In genomic region chr1:135030121-135030520, GRCm38 (mm10) we compare ENCODE assay signal across 22 mouse cellular contexts.
DNase-seq lines count a peak whose midpoint lies in the region; ATAC-seq and TF ChIP-seq lines count a peak whose summit lies in the region.
"Had no signal": no experiment of that assay in that cellular context is flagged by ENCODE, and none has a peak within 500 bp of the region (broad histone marks: within the 10 kb centered on the region; RNA-seq: fewer than 3 reads in every experiment).

No protein-coding gene starts in this region.

- H3K9ac ChIP-seq in forebrain, postnatal 0 days: no peak overlapping the region
- H3K9ac ChIP-seq in forebrain, embryonic 13.5 days: no peak overlapping the region
- H3K9ac ChIP-seq in liver, embryonic 12.5 days: no peak overlapping the region
- H3K9ac ChIP-seq in liver, embryonic 11.5 days (ENCODE audit: low read depth, low read length): no peak overlapping the region
- H3K9ac ChIP-seq: hindbrain, embryonic 14.5 days; neural tube, embryonic 13.5 days had no signal

- H3K4me1 ChIP-seq in forebrain, postnatal 0 days (ENCODE audit: insufficient read depth): no peaks in the 10 kb centered on the region
- H3K4me1 ChIP-seq in forebrain, embryonic 13.5 days: 0 out of 2 replicates have a peak, but pooled peaks cover 3% of the 10 kb centered on the region
- no peaks in the 10 kb centered on the region for H3K4me1 ChIP-seq in liver, embryonic 12.5 days
- no peaks in the 10 kb centered on the region; the same call in 1 of the 2 replicates for H3K4me1 ChIP-seq in liver, embryonic 11.5 days (replicated peaks; ENCODE audit: control insufficient read depth, insufficient read depth, low read length)
- H3K4me1 ChIP-seq: heart, embryonic 10.5 days; neural tube, embryonic 13.5 days had no signal

- no peak overlapping the region for H3K4me3 ChIP-seq in forebrain, postnatal 0 days (ENCODE audit: low read depth, low read length)
- no peak overlapping the region for H3K4me3 ChIP-seq in forebrain, embryonic 13.5 days
- no peak overlapping the region for H3K4me3 ChIP-seq in liver, embryonic 12.5 days
- H3K4me3 ChIP-seq in liver, embryonic 11.5 days (ENCODE audit: low read depth, low read length): no peak overlapping the region
- H3K4me3 ChIP-seq: heart, embryonic 10.5 days; midbrain, embryonic 10.5 days; neural tube, embryonic 13.5 days had no signal

- 0 out of 2 replicates have a peak, but pooled peaks have one; percentile 20 for TF ChIP-seq CTCF in forebrain, postnatal 0 days (IDR thresholded peaks at IDR 0.05; ENCODE audit: low read depth)

- no peak overlapping the region for H3K4me2 ChIP-seq in forebrain, postnatal 0 days (ENCODE audit: low read depth)
- no peak overlapping the region for H3K4me2 ChIP-seq in forebrain, embryonic 13.5 days
- no peak overlapping the region for H3K4me2 ChIP-seq in liver, embryonic 12.5 days
- no peak overlapping the region for H3K4me2 ChIP-seq in liver, embryonic 11.5 days
- H3K4me2 ChIP-seq: hindbrain, embryonic 14.5 days; neural tube, embryonic 13.5 days had no signal

- no peak overlapping the region for H3K27ac ChIP-seq in forebrain, postnatal 0 days (ENCODE audit: low read depth, low read length)
- H3K27ac ChIP-seq in forebrain, embryonic 13.5 days: no peak overlapping the region
- H3K27ac ChIP-seq in liver, embryonic 12.5 days: no peak overlapping the region
- no peak overlapping the region for H3K27ac ChIP-seq in liver, embryonic 11.5 days (ENCODE audit: low read depth, low read length)
- H3K27ac ChIP-seq: heart, embryonic 10.5 days; hindbrain, embryonic 14.5 days; midbrain, embryonic 10.5 days; neural tube, embryonic 13.5 days had no signal

- no peaks in the 10 kb centered on the region for H3K36me3 ChIP-seq in forebrain, postnatal 0 days (ENCODE audit: insufficient read depth)
- H3K36me3 ChIP-seq in forebrain, embryonic 13.5 days (ENCODE audit: poor library complexity, severe bottlenecking): no peaks in the 10 kb centered on the region
- H3K36me3 ChIP-seq in liver, embryonic 12.5 days: no peaks in the 10 kb centered on the region
- no peaks in the 10 kb centered on the region for H3K36me3 ChIP-seq in liver, embryonic 11.5 days (ENCODE audit: control insufficient read depth, insufficient read depth, low read length)
- H3K36me3 ChIP-seq: heart, embryonic 10.5 days; midbrain, embryonic 10.5 days; neural tube, embryonic 13.5 days had no signal

- ATAC-seq in forebrain, postnatal 0 days: no peak
- no peak for ATAC-seq in forebrain, embryonic 13.5 days
- ATAC-seq in liver, embryonic 12.5 days: 0 out of 2 replicates have a peak, but pooled peaks have one; percentile 15
- ATAC-seq in liver, embryonic 11.5 days (replicated peaks; ENCODE audit: low FRiP score): no peak
- ATAC-seq in erythroblast, adult 5-6 weeks (replicated peaks; ENCODE audit: low FRiP score, poor library complexity, severe bottlenecking): no peak
- ATAC-seq: forebrain, embryonic 16.5 days had no signal

- WGBS in forebrain, postnatal 0 days: 87% methylated on average over 2 of the region's 2 CpGs
- 77% methylated on average over 2 of the region's 2 CpGs for WGBS in forebrain, embryonic 13.5 days
- 50% methylated on average over 2 of the region's 2 CpGs for WGBS in liver, embryonic 12.5 days (ENCODE audit: insufficient replicate concordance)
- 72% methylated on average over 2 of the region's 2 CpGs for WGBS in liver, embryonic 11.5 days

- no peak for DNase-seq in forebrain, postnatal 0 days
- no peak for DNase-seq in liver, embryonic 11.5 days (ENCODE audit: low spot score)
- peak; percentile 35 for DNase-seq in 416B (ENCODE audit: low read depth)
- peak; percentile 32 for DNase-seq in ZHBTc4 (ENCODE audit: low read depth, low spot score)
- no peak for DNase-seq in cerebellum, postnatal 36 days
- DNase-seq: adrenal gland, postnatal 10 days; cerebellum, adult 11-12 months; gastrocnemius, postnatal 10 days; heart, postnatal 10 days; kidney, adult 18-20 months; kidney, postnatal 4 days; layer of hippocampus, postnatal 36 days; lung, postnatal 14 days; right cerebral cortex, postnatal 14 days had no signal

- no peaks in the 10 kb centered on the region for H3K27me3 ChIP-seq in forebrain, postnatal 0 days (ENCODE audit: insufficient read depth, low read length)
- no peaks in the 10 kb centered on the region for H3K27me3 ChIP-seq in forebrain, embryonic 13.5 days
- H3K27me3 ChIP-seq in liver, embryonic 12.5 days (replicated peaks): peaks cover 5% of the 10 kb centered on the region; the same call in 1 of the 2 replicates
- no peaks in the 10 kb centered on the region for H3K27me3 ChIP-seq in liver, embryonic 11.5 days (replicated peaks; ENCODE audit: control insufficient read depth, insufficient read depth, low read length)
- H3K27me3 ChIP-seq: neural tube, embryonic 13.5 days had no signal

- H3K9me3 ChIP-seq in forebrain, postnatal 0 days (ENCODE audit: low read length): 0 out of 2 replicates have a peak, but pooled peaks cover 5% of the 10 kb centered on the region
- peaks cover 9% of the 10 kb centered on the region for H3K9me3 ChIP-seq in forebrain, embryonic 13.5 days (replicated peaks)
- no peaks in the 10 kb centered on the region for H3K9me3 ChIP-seq in liver, embryonic 12.5 days (replicated peaks)
- no peaks in the 10 kb centered on the region for H3K9me3 ChIP-seq in liver, embryonic 11.5 days (ENCODE audit: control insufficient read depth, low read length)
- H3K9me3 ChIP-seq: heart, embryonic 10.5 days had no signal

Comparison
In these comparisons a context has a peak if more than half of its experiments do, and no peak if none do; other contexts are left out.
1. DNase-seq: peak in 416B (single experiment) and ZHBTc4 (single experiment); none in forebrain, postnatal 0 days (single experiment), liver, embryonic 11.5 days (single experiment) and cerebellum, postnatal 36 days (0 of 2).